Mouse (Mus musculus): ENCODE results near the gene Kank2. TPM values are rescaled to one million over a fixed set of nuclear protein-coding genes. Genes with fewer than 3 reads are reported as not detected.
A peak's percentile ranks its signal among the peaks of the same experiment; 100 is the strongest.

The Kank2 gene
- polyA plus RNA-seq, 1 experiment from 2014 or later = 18.7 TPM

GRCm38 (mm10) chr9:21747238-21747774 is 51.2 kb downstream of the Kank2 start:
- Histone ChIP-seq H3K4me3 (ENCODE audit: low read length) (no peak overlapping the region), H3K27me3 (ENCODE audit: insufficient read depth, low read length) (no peaks in the 10 kb centered on the region), H3K36me3 (ENCODE audit: insufficient read depth, low read length) (peaks cover 60% of the 10 kb centered on the region), H3K9me3 (ENCODE audit: low read length) (no peaks in the 10 kb centered on the region), H3K9ac (replicated peaks; ENCODE audit: low read length) (no peak overlapping the region), H3K4me1 (ENCODE audit: insufficient read depth, low read length) (peaks cover 10% of the 10 kb centered on the region), H3K27ac (ENCODE audit: low read length) (no peak overlapping the region), H3K4me2 (replicated peaks; ENCODE audit: low read depth, low read length) (no peak overlapping the region)
- 87% methylated on average over 3 of the region's 3 CpGs for WGBS
- ATAC-seq (ENCODE audit: low FRiP score, low TSS enrichment) = no peak

- Histone ChIP-seq H3K9me3 (ENCODE audit: low read length) (no peaks in the 10 kb centered on the region), H3K4me1 (ENCODE audit: insufficient read depth, low read length) (no peaks in the 10 kb centered on the region), H3K27ac (ENCODE audit: low read length) (no peak overlapping the region), H3K4me3 (ENCODE audit: low read length) (no peak overlapping the region), H3K4me2 (replicated peaks; ENCODE audit: low read depth, low read length) (no peak overlapping the region), H3K9ac (replicated peaks; ENCODE audit: low read length) (no peak overlapping the region), H3K27me3 (ENCODE audit: insufficient read depth, low read length) (no peaks in the 10 kb centered on the region), H3K36me3 (ENCODE audit: insufficient read depth, low read length) (peaks cover 85% of the 10 kb centered on the region)
- ATAC-seq (ENCODE audit: low FRiP score, low TSS enrichment) = no peak
- 97% methylated on average over 11 of the region's 11 CpGs for WGBS
Measured at GRCm38 (mm10) chr9:21741514-21741913, 57.0 kb downstream of the Kank2 start.

GRCm38 (mm10) chr9:21740427-21740826 is 58.1 kb downstream of the Kank2 start:
- H3K4me1 ChIP-seq (ENCODE audit: insufficient read depth, low read length) = no peaks in the 10 kb centered on the region
- ATAC-seq (ENCODE audit: low FRiP score, low TSS enrichment) = no peak
- H3K4me3 ChIP-seq (ENCODE audit: low read length) = no peak overlapping the region
- H3K36me3 ChIP-seq (ENCODE audit: insufficient read depth, low read length) = peaks cover 83% of the 10 kb centered on the region
- WGBS = 97% methylated on average over 14 of the region's 14 CpGs
- H3K27me3 ChIP-seq (ENCODE audit: insufficient read depth, low read length) = no peaks in the 10 kb centered on the region
- H3K9ac ChIP-seq (replicated peaks; ENCODE audit: low read length) = no peak overlapping the region
- H3K9me3 ChIP-seq (ENCODE audit: low read length) = no peaks in the 10 kb centered on the region
- H3K4me2 ChIP-seq (replicated peaks; ENCODE audit: low read depth, low read length) = no peak overlapping the region
- no peak overlapping the region for H3K27ac ChIP-seq (ENCODE audit: low read length)

- Histone ChIP-seq H3K4me2 (replicated peaks; ENCODE audit: low read depth, low read length) (no peak overlapping the region), H3K36me3 (ENCODE audit: insufficient read depth, low read length) (peaks cover 84% of the 10 kb centered on the region), H3K9me3 (ENCODE audit: low read length) (no peaks in the 10 kb centered on the region), H3K4me3 (ENCODE audit: low read length) (no peak overlapping the region), H3K27ac (ENCODE audit: low read length) (no peak overlapping the region), H3K27me3 (ENCODE audit: insufficient read depth, low read length) (no peaks in the 10 kb centered on the region), H3K9ac (replicated peaks; ENCODE audit: low read length) (no peak overlapping the region), H3K4me1 (ENCODE audit: insufficient read depth, low read length) (no peaks in the 10 kb centered on the region)
- no peak for ATAC-seq (ENCODE audit: low FRiP score, low TSS enrichment)
- WGBS = 86% methylated on average over 7 of the region's 7 CpGs
Measured at GRCm38 (mm10) chr9:21738776-21739175, 59.8 kb downstream of the Kank2 start.

- no peak overlapping the region for H3K4me3 ChIP-seq (ENCODE audit: low read length)
- no peak overlapping the region for H3K27ac ChIP-seq (ENCODE audit: low read length)
- H3K9ac ChIP-seq (replicated peaks; ENCODE audit: low read length) = no peak overlapping the region
- H3K4me1 ChIP-seq (ENCODE audit: insufficient read depth, low read length) = no peaks in the 10 kb centered on the region
- 94% methylated on average over 10 of the region's 10 CpGs for WGBS
- H3K27me3 ChIP-seq (ENCODE audit: insufficient read depth, low read length) = no peaks in the 10 kb centered on the region
- no peaks in the 10 kb centered on the region for H3K9me3 ChIP-seq (ENCODE audit: low read length)
- H3K36me3 ChIP-seq (ENCODE audit: insufficient read depth, low read length) = peaks cover 92% of the 10 kb centered on the region
- no peak overlapping the region for H3K4me2 ChIP-seq (replicated peaks; ENCODE audit: low read depth, low read length)
- no peak for ATAC-seq (ENCODE audit: low FRiP score, low TSS enrichment)
Measured at GRCm38 (mm10) chr9:21737188-21737587, 61.4 kb downstream of the Kank2 start.

GRCm38 (mm10) chr9:21736580-21736979 is 62.0 kb downstream of the Kank2 start:
- Histone ChIP-seq H3K4me3 (ENCODE audit: low read length) (no peak overlapping the region), H3K9me3 (ENCODE audit: low read length) (no peaks in the 10 kb centered on the region), H3K27ac (ENCODE audit: low read length) (no peak overlapping the region), H3K36me3 (ENCODE audit: insufficient read depth, low read length) (peaks cover 88% of the 10 kb centered on the region), H3K27me3 (ENCODE audit: insufficient read depth, low read length) (no peaks in the 10 kb centered on the region), H3K4me2 (replicated peaks; ENCODE audit: low read depth, low read length) (no peak overlapping the region), H3K4me1 (ENCODE audit: insufficient read depth, low read length) (no peaks in the 10 kb centered on the region), H3K9ac (replicated peaks; ENCODE audit: low read length) (no peak overlapping the region)
- WGBS = 56% methylated on average over 3 of the region's 3 CpGs
- ATAC-seq (ENCODE audit: low FRiP score, low TSS enrichment) = peak; percentile 60; the same call in 1 of the 2 replicates

- Histone ChIP-seq H3K9ac (replicated peaks; ENCODE audit: low read length) (no peak overlapping the region), H3K27me3 (ENCODE audit: insufficient read depth, low read length) (no peaks in the 10 kb centered on the region), H3K4me3 (ENCODE audit: low read length) (no peak overlapping the region), H3K36me3 (ENCODE audit: insufficient read depth, low read length) (peaks cover 86% of the 10 kb centered on the region), H3K27ac (ENCODE audit: low read length) (no peak overlapping the region), H3K4me2 (replicated peaks; ENCODE audit: low read depth, low read length) (no peak overlapping the region), H3K4me1 (ENCODE audit: insufficient read depth, low read length) (no peaks in the 10 kb centered on the region), H3K9me3 (ENCODE audit: low read length) (no peaks in the 10 kb centered on the region)
- 90% methylated on average over 14 of the region's 14 CpGs for WGBS
- no peak for ATAC-seq (ENCODE audit: low FRiP score, low TSS enrichment)
Measured at GRCm38 (mm10) chr9:21735126-21735525, 63.4 kb downstream of the Kank2 start.

GRCm38 (mm10) chr9:21733989-21734388 is 64.6 kb downstream of the Kank2 start:
- Histone ChIP-seq H3K4me2 (replicated peaks; ENCODE audit: low read depth, low read length) (no peak overlapping the region), H3K9ac (replicated peaks; ENCODE audit: low read length) (no peak overlapping the region), H3K4me3 (ENCODE audit: low read length) (no peak overlapping the region), H3K4me1 (ENCODE audit: insufficient read depth, low read length) (peaks cover 8% of the 10 kb centered on the region; the same call in 1 of the 2 replicates), H3K27me3 (ENCODE audit: insufficient read depth, low read length) (no peaks in the 10 kb centered on the region), H3K27ac (ENCODE audit: low read length) (no peak overlapping the region), H3K36me3 (ENCODE audit: insufficient read depth, low read length) (peaks cover 75% of the 10 kb centered on the region), H3K9me3 (ENCODE audit: low read length) (no peaks in the 10 kb centered on the region)
- no peak for ATAC-seq (ENCODE audit: low FRiP score, low TSS enrichment)
- 92% methylated on average over 7 of the region's 7 CpGs for WGBS

GRCm38 (mm10) chr9:21733446-21733845 is 65.1 kb downstream of the Kank2 start:
- no peak overlapping the region for H3K9ac ChIP-seq (replicated peaks; ENCODE audit: low read length)
- H3K36me3 ChIP-seq (ENCODE audit: insufficient read depth, low read length) = peaks cover 69% of the 10 kb centered on the region
- 93% methylated on average over 17 of the region's 17 CpGs for WGBS
- no peaks in the 10 kb centered on the region for H3K9me3 ChIP-seq (ENCODE audit: low read length)
- no peak overlapping the region for H3K27ac ChIP-seq (ENCODE audit: low read length)
- peaks cover 8% of the 10 kb centered on the region; the same call in 1 of the 2 replicates for H3K4me1 ChIP-seq (ENCODE audit: insufficient read depth, low read length)
- H3K27me3 ChIP-seq (ENCODE audit: insufficient read depth, low read length) = no peaks in the 10 kb centered on the region
- H3K4me3 ChIP-seq (ENCODE audit: low read length) = no peak overlapping the region
- no peak overlapping the region for H3K4me2 ChIP-seq (replicated peaks; ENCODE audit: low read depth, low read length)
- ATAC-seq (ENCODE audit: low FRiP score, low TSS enrichment) = no peak

GRCm38 (mm10) chr9:21732288-21732687 is 66.3 kb downstream of the Kank2 start:
- Histone ChIP-seq H3K36me3 (ENCODE audit: insufficient read depth, low read length) (peaks cover 58% of the 10 kb centered on the region), H3K4me2 (replicated peaks; ENCODE audit: low read depth, low read length) (no peak overlapping the region), H3K9ac (replicated peaks; ENCODE audit: low read length) (no peak overlapping the region), H3K27me3 (ENCODE audit: insufficient read depth, low read length) (no peaks in the 10 kb centered on the region), H3K27ac (ENCODE audit: low read length) (no peak overlapping the region), H3K4me1 (ENCODE audit: insufficient read depth, low read length) (peaks cover 9% of the 10 kb centered on the region; the same call in 1 of the 2 replicates), H3K4me3 (ENCODE audit: low read length) (no peak overlapping the region), H3K9me3 (ENCODE audit: low read length) (no peaks in the 10 kb centered on the region)
- no peak for ATAC-seq (ENCODE audit: low FRiP score, low TSS enrichment)
- 89% methylated on average over 9 of the region's 9 CpGs for WGBS

Data from kidney, embryonic 16.5 days (tissue).